Mouse (Mus musculus): Measurements from ENCODE around the gene Gp9.
A peak's percentile ranks its signal among the peaks of the same experiment; 100 is the strongest.

Gp9 gene

DNA sequence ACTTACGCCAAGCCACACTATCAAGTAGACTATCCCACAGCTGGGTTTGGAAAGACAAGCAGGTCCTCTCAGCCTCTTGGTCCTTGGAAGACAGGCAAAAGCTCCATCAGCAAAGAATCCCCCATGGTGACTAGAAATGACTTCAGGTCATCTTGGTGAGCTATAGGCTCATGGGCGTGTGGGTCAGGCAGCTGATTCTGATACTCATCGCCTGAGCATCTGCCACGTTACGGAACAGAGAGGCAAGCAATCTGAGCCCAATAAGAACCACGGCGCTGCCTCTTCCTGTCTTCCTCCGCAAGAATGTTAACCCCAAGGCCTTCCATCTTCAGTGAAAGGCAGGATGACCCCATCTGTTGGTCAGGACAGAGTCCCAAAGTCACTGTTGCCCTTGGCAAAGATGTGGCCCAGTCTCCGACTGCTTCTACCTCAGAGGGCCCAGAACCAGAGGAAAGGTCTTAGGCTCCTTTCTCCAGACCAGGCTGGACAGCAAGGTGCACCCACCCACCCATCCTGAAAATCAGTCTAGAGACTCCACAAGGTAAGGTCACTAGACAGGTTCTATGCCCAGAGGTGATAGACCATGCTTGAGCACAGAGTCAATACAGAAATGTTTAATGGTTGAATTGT is 10.5 kb downstream of the Gp9 start:
- no peak for DNase-seq

DNA sequence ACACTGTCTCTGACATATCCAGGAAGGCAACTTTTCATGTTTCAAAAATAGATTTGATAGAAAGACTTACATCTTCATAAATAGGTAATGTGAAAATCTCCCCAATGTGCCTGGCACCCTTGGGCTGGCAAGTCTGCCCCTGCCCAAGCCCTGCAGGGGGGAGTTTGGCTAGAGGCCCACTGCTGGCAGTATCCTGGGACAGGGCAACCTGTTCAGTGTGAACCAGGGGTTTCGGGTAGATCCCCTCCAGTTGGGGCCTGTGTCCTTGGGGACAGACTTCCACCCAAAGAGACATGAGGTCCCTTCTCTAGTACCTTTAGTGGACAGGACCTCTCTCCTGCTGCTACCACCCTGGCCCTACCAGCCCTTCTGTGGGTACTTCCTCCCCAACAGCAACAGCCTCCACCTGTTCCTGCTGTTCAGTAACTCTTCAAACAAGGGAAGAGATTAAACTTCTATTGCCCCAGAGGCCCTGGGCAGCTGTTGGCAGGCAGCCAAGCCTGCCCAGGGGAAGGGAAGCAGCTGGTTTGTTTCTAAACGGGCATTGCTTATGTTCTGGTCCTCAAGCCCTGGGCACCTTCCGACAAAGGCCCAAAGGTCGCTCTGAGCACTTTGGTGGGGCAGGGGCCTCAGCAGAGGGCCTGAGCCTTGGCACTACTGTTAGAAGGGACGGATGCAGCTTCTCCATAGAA is 11.2 kb downstream of the Gp9 start:
- DNase-seq, result peak in 1 of 2 experiments; percentile 31

DNA sequence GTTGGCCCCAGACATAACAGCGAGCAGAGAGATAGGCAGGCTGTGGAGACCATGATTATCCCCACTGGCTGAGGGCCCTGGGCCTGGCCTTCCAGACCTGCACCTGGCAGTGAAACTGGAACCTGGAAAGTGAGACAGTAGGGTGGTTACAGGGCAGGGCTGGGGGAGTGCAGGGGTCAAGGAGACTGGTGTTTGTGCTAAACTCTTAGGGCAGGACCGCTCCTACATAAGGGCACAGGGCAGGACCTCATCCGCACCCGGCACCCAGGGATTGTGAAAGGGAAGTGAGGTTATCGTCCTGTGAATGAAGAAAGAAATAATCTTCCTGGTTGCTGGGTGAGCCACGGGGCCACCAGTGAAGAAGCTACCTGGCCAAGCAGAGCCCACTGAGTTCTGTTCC is 11.9 kb downstream of the Gp9 start:
- DNase-seq, result no peak

DNA sequence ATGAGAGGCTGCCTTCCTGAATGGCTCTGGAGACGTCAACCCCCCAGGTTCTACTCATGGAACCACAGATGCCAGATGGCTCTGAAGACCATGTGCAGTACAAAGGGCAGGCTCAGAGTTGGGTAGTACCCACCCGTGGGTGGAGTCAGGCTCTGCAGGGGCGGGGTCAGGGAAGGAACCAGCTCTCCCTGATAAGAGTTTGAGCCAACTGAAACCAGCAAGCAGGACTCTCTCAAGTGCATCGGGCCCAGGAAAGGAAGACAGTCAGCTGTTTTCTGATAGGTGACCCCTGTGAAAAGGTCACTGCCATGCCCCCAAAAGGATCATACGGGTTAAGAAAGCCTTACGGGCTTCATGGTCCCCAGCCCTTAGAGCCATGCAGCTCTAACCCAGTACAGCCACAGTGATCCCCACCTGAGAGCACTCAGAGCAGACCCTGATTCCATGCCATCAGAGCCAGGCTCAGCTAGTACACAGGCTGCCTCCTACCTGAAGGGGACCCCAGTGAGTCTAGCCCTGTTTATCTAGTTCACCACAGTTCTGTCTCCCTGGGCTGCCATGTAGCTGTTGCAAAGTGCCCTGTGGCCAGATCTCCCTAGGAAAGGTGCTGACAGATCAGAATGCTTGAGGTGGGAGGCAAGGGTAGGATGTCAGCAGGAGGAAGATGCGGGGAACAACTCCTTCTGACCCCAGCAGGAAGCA is 13.1 kb downstream of the Gp9 start:
- DNase-seq, result peak in 1 of 2 experiments; percentile 23

DNA sequence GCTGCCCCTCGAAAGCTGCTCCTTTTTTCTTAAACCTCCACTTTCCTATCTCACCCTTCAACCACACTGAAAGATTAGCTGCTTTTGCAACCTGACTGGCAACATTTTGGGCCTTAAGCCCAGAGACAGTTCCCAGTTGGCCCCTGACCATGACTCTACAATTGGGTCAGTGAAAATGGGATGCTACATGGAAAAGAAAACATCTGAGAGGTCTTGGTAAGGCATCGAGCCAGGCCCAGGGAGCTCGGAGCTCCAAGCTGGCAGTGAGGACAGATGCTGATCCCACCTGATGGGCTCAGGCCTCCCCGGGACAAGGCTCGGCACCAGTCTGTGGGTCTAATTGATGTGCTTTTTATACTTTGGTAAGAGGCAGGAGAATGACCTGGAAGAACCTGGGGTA is 14.0 kb downstream of the Gp9 start:
- peak; percentile 30 to 33 for DNase-seq

DNA sequence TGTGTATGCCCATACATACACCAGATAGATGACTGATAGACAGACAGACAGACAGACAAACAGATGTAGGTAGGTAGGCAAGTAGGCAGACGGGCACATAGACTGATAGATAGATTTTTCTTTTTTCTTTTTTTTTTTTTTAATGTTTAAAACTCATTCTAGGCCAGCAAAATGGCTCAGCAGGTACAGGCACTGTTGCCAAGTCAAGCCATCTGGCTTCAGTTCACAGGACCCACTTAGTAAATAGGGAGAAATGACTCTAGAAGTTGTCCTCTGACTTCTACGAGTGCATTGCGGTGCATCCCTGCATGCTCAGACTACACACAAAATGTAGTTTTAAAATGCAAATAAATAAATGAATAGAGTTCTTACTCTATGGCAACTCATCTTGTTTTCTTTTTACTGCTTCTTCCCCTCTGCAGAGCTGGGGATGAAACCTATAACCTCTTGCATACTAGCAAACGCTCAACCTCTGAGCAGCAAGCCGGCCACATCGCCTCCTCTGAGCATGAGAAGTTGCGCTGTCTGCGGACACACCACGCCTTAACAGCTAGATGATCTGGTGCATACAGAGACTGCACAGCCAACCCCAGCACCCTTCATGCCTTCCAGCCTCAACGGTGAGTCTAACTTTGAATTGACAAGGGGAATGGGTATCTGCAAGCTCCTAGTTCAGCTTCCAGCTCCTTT is 16.1 kb downstream of the Gp9 start:
- DNase-seq, result peak; percentile 84 to 87

DNA sequence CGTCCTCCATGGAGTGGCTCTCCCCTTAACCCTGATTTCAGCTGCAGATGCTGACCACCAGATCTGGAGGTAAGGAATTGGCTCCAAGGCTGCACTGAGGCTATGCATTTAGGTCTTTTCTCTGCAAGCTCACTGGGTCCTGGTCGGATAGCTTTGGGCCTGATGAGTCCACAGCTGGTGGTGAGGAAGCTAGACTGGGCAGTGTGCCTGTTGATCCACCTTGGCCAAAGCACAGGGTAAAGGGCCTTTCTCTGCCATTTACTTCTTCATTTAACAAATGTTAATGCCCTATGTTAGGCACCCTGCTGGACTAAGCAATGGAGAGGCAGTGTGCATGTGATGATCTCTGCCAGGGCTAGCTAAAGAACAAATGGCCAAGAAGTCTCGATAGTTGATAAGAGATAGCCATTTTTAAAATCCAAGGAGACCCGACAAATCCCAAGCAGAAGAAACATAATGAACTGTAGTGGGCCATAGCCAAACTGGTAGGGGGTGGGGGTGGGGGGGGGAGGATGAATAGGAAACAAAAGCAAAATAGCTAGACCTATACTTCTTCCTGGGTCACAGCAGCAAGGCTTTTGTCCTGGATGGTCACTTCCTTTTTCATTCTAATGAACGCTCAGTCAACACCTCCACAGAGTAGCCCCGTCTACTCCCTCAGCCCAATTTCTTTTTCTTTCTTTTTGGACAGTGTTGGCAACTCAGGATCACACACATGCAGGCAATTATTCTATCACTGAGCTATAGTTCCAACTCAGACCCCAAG is 17.7 kb downstream of the Gp9 start:
- peak; percentile 67 to 72 for DNase-seq

DNA sequence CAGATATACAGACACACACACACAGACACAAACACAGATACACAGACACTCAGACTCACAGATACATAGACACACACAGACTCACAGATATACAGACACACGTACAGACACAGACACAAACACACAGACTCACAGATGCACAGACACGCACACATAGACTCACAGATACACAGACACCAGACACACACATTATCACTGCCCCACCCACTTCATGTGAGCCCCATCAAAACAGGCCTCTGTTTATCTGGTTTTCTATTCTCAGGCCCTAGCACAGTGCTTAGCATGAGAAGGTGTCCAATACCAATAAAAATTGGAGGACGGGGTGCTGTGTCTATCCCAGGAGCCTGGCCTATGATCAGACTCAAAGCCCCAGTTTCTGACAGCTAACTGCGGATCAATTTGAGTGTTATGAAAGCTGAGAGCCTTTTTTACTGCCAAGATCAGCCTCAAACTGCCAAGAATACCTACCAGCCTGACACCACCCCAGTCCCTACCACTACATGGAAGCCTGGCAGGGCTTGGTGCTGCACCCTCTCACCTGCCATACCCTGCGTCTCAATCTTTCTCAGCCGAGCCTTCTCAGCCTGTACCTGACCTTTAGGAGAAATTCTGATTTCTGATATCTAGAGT is 18.5 kb downstream of the Gp9 start:
- no peak for DNase-seq

DNA sequence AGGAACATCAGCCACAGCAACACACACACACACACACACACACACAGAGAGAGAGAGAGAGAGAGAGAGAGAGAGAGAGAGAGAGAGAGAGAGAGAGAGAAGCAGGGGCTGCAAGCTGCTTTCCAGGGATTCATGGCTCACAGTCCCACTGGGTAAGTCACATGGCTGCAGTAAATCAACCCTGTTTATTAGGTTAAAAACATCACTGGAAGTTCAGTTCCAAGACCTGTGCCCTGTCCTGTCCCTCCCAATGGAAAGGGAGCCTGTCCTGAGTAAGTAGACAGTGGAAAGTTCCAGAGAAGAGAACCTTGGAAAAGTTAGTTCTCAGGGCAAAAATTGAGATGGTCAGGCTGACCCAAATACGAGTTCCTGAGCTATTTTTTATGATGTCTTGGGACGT is 19.4 kb downstream of the Gp9 start:
- DNase-seq, result no peak

DNA sequence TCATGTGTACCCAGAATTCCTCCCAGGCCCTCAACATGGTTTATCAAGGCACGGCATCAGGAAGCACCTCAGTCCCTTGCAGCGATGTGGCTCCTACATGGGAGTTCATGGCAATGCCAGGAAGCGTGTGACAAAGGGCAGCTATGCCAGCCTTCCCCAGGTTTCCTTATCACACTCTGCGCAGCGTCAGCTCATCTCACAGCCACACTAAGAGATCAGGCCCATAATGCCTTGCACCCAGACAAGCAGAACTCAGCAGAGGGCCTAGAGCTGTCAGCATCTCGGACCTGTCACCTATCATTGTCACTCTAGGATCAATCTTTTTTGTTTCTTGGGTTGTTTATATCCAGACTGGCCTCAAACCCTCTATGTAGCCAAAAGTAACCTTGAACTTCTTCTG is 21.7 kb downstream of the Gp9 start:
- no peak for DNase-seq

DNA sequence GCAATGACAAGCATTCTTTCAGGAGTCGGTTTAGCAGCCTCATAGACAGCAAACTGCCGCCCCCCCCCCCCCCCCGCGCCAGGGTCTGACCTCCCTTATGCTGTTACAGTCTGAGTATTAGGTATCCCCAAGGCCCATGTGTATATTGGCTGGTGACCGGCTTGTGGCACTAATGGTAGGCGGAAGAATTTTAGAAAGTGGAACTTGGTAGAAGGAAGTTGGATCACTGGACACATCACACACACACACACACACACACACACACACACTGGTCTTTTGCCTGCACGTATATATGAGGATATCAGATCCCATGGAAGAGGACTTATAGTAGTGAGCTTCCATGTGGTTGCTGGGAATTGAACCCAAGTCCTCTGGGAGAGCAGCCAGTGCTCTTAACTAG is 24.6 kb downstream of the Gp9 start:
- DNase-seq, result no peak

DNA sequence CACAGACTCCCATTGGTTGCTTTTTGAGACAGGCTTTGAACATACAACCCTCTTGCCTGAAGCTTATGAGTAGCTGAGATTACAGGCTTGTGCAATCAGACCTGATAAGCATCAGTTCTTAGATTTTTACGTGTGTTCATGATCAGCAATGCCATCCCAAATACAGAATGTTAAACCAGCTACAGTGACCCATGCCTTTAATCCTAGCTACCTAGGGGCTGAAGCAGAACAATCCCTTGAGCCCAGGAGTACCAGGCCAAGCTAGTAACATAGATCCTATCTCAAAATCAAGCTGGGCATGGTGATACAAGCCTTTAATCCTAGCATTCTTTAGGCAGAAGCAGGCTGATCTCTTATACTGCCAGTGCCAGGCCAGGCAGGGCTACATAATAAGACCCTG is 26.2 kb downstream of the Gp9 start:
- no peak for DNase-seq

DNA sequence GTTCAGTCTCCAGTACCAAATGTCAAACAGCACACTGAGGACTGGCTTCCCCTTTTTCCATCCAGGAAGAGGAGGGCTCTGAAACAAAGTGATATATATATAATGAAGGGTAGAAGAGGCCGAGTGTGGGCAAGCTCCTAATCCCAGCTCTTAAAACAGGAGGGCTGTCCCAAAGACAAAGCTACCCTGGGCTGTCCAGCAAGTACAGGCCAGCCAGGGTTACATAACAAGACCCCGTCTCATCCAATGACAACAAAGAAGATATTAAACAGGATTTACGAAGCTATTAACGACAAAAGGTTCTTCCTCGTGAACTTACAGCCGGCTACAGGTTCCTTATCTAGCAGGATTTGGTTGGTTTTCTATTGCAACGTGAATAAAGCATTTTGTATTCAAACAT is 27.0 kb downstream of the Gp9 start:
- DNase-seq, result no peak

DNA sequence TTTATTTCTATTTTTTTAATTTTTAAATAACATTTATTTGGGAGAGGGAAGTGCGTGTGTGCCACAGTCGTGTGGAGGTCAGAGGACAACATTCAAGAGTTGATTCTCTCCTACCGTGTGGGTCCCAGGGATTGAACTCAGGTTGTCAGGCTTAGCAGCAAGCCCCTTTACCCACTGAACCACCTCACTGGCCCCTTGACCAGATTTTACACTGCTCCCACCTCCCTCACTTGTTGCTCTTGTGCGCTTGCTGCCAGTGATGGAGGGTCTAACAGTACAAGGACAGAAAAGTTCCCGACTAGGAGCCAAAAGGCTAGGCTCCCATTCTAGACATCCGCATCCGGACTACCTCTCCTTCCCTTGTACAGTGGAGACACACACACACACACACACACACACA is 27.6 kb downstream of the Gp9 start:
- no peak for DNase-seq

DNA sequence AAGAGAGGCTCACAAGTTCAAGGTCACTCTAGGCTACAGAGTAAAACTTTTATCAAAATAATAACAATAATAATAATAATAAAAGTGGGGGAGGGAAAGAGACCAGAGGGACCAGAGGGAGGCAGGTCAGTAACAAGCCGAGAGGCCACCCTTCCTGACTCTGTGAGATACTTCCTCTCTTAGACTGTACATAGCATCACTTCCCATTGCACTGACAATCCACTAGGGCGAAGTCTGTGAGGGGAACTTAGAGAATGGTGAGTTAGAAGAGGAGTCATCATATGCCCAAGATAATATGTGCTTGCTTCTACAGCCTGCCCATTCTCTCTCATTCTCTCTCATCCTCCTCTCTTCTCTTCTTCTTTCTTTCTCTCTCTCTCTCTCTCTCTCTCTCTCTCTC is 28.2 kb downstream of the Gp9 start:
- no peak for DNase-seq

DNA sequence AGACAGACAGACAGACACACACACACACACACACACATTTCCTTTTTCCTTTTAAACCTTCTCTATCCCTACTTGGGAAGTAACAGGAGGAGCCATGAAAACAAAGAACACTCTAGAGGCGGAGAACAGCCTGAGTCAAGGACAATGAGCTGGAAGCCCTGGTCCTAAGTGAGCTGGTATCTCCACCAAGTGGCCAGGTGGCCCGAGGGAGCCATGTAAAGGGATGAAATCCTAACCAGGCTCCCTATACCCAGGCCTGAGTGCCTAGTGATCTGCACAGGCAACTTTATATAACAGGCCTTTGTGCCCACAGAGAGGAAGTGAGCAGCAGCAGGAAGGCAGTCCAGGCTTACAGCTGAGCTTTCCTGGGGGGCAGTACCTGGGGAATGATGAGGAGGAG is 29.0 kb downstream of the Gp9 start:
- DNase-seq, result peak in 1 of 2 experiments; percentile 45

DNA sequence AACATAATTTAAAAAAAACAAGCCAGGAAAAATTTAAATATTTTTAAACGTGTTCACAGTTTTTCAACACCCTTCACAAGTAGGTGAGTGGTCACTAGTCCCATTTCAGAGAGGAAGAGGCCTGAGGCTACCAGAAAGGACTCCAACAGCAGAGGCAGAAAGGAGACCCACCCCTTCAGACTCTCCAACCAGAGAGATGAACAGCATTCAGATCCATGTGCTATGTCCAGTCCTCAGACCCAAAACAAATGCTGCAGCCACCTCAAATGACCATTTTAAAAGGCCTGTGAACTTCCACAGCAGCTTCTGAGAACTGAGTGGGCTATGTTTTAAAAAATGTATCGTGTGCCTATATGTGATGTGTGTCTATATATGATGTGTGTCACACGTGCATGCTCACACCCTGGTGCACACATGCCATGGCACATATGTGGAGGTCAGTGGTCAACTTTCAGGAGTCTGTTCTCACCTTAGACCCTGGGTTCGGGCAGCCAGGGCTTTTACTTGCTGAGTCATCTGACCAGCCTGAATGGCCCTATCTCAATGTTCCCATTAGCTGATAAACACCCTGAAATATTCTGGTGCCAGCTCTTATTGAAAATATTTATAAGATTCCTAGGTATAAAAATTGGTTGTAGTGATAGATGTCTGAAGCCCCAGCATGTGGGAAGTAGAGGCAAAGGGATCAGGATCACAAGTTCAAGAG is 30.0 kb downstream of the Gp9 start:
- DNase-seq, result no peak

DNA sequence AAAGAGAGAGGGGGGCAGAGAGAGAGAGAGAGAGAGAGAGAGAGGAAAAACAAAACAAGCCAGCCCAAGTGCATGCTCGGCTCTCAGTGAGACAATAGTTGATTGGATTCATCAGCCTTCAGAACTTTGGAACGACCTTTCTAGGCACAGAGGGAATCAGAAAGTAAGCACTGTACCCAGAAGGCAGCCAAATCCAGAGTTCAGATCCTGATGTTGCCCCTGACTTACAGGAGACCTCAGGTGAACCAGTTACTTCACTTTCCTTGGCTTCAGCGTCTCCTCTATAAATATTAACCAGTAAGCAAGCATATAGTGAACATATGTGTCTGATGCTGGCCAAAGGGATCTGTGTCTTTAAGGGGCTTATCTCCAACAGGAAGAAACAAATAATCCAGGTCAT is 30.6 kb downstream of the Gp9 start:
- DNase-seq, result no peak

DNA sequence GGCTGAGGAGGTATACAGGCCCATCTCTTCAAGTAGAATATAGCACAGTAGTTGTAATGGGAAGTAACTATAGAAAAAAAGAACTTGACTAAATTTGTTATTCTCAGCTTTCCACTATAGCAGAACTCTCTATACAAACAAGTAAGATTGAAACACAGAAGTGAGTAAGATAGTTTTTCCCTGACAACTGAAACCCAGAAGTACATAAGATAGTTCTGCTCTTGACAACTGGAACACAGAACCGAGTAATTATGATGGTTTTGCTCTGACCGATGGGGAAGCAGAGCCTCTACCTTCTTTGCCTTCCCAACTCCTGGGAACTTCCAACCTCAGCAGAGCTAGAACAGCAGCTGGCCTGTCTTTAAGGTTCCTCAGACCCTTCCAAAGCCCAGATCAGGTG is 31.3 kb downstream of the Gp9 start:
- DNase-seq, result no peak

DNA sequence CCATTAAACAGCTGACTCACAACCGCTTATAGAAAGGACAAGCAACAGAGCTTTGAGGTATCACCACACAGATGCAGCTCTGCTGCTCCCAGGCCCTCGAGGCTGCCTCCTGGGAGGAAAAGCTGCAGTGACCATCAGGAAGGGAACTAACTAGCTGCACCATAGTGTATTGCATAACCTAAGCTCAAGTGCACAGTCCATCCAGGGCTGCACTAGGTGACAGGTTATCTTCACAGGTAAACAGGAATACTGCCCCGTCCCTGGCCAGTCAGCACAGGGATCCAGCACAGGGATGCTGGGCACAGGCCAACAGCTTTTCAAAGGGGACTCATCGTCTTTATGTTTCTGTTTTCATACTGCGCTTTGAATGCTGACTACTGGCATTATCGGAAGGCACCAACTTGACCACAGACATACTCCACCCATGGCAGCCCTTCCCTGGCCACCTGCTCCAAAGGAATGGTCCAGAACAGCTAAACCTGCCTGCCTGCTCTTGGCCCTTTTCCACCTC is 31.8 kb downstream of the Gp9 start:
- DNase-seq, result peak; percentile 50 to 51

DNA sequence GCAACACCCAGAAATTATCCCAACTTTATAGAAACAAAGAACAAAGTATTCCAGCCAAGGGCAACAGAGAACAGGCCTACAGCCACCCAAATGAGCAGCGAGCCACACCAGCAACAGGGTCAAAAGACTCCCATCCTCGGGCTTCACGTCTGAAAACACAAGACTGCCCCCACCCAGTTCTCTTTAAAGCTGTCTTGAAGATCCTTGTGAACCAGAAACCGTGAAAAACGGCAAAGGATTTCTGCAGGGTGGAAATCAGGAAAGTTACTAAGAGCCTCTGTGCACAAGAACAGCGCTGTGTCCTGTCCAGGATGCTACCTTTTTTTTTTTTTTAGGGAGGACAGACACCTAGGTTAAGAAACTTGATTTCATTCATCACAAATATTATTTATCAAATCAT is 32.4 kb downstream of the Gp9 start:
- DNase-seq, result no peak
